In the genomic region with DNA sequence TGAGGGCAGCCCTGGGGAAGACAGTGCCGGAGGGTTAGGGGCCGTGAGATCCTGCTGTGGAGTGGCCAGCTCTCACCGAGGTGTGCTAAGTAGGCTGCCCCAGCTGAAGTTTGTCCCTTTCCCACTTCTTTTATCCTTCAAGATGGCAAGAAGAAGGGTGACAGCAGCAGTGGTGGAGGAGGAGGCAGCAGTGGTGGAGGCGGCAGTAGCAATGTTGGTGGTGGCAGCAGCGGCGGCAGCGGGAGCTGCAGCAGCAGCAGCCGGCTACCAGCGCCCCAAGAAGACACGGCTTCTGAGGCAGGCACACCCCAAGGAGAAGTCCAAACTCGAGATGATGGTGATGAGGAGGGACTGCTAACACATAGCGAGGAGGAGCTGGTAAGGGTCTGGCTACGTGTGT, we compare ENCODE assay signal across 20 mouse cellular contexts. TPM values are rescaled to one million over a fixed set of nuclear protein-coding genes. Genes with fewer than 3 reads are reported as not detected.
DNase-seq lines count a peak whose midpoint lies in the region; ATAC-seq and TF ChIP-seq lines count a peak whose summit lies in the region.
"Had no signal": no experiment of that assay in that cellular context is flagged by ENCODE, and none has a peak within 500 bp of the region (broad histone marks: within the 10 kb centered on the region; RNA-seq: fewer than 3 reads in every experiment).

No protein-coding gene starts in this region.

- TF ChIP-seq CTCF in cortical plate, adult 2 months (IDR thresholded peaks at IDR 0.05; ENCODE audit: extremely low read depth, insufficient read depth, low read length), result no peak

- no peak for TF ChIP-seq POLR2A in cortical plate, adult 2 months (IDR thresholded peaks at IDR 0.05; ENCODE audit: extremely low read depth, insufficient read depth, low read length)

- peaks cover 3% of the 10 kb centered on the region; the same call in 1 of the 2 replicates for H3K4me1 ChIP-seq in cortical plate, adult 2 months (ENCODE audit: control insufficient read depth, insufficient read depth, low read length)
- H3K4me1 ChIP-seq: embryonic facial prominence, embryonic 13.5 days; forebrain, embryonic 12.5 days; heart, embryonic 15.5 days; hindbrain, embryonic 13.5 days had no signal

- no peak overlapping the region for H3K4me3 ChIP-seq in cortical plate, adult 2 months (ENCODE audit: insufficient read depth, low read length)
- H3K4me3 ChIP-seq: embryonic facial prominence, embryonic 13.5 days; forebrain, embryonic 12.5 days; heart, embryonic 15.5 days; hindbrain, embryonic 13.5 days had no signal

- no peak for DNase-seq in frontal cortex, postnatal 14 days (ENCODE audit: low spot score in 2 of 2)
- peak; percentile 22 for DNase-seq in layer of hippocampus, adult 9-11 months
- DNase-seq in layer of hippocampus, postnatal 10 days (ENCODE audit: low spot score in 2 of 2), result no peak
- DNase-seq in right cerebral cortex, adult 18-20 months, result peak; percentile 41
- DNase-seq in right cerebral cortex, postnatal 10 days (ENCODE audit: low spot score in 2 of 2), result no peak
- no peak for DNase-seq in lung, adult 18-20 months
- DNase-seq: adrenal gland, postnatal 10 days; cerebellum, adult 11-12 months; cerebellum, adult 9-10 months; cerebellum, postnatal 25 days; gastrocnemius, postnatal 10 days; heart, adult 18-20 months; heart, postnatal 14 days had no signal

- ATAC-seq in frontal cortex, adult (ENCODE audit: low TSS enrichment), result peak; percentile 87
- ATAC-seq: forebrain, embryonic 16.5 days had no signal

- peak overlapping the region; percentile 15; the same call in 1 of the 2 replicates for H3K27ac ChIP-seq in cortical plate, adult 2 months (ENCODE audit: insufficient read depth, low read length)
- H3K27ac ChIP-seq: embryonic facial prominence, embryonic 13.5 days; forebrain, embryonic 12.5 days; heart, embryonic 15.5 days; hindbrain, embryonic 13.5 days had no signal

RNA-seq across cellular contexts. Expression of a gene that starts 29.1 kb away (rescaled TPM):
- total RNA-seq in layer of hippocampus, postnatal 10 days (2021), result 10 to 100 TPM; 81.3 to 86.1 TPM
- polyA plus RNA-seq in cortical plate, adult 2 months (2012; rRNA removed), result 36.2 and 36.5 TPM in 2 replicates

Comparison
In these comparisons a context has a peak if more than half of its experiments do, and no peak if none do; other contexts are left out.
1. DNase-seq: peak in layer of hippocampus, adult 9-11 months (single experiment) and right cerebral cortex, adult 18-20 months (single experiment); none in frontal cortex, postnatal 14 days (0 of 2), layer of hippocampus, postnatal 10 days (0 of 2), right cerebral cortex, postnatal 10 days (0 of 2) and lung, adult 18-20 months (0 of 2).